Mouse (Mus musculus): ENCODE measurements around the gene Gm38655. TPM values are rescaled to one million over a fixed set of nuclear protein-coding genes. Genes with fewer than 3 reads are reported as not detected.

Gene Gm38655
- polyA plus RNA-seq, 1 experiment from 2014 or later, result not detected

DNA sequence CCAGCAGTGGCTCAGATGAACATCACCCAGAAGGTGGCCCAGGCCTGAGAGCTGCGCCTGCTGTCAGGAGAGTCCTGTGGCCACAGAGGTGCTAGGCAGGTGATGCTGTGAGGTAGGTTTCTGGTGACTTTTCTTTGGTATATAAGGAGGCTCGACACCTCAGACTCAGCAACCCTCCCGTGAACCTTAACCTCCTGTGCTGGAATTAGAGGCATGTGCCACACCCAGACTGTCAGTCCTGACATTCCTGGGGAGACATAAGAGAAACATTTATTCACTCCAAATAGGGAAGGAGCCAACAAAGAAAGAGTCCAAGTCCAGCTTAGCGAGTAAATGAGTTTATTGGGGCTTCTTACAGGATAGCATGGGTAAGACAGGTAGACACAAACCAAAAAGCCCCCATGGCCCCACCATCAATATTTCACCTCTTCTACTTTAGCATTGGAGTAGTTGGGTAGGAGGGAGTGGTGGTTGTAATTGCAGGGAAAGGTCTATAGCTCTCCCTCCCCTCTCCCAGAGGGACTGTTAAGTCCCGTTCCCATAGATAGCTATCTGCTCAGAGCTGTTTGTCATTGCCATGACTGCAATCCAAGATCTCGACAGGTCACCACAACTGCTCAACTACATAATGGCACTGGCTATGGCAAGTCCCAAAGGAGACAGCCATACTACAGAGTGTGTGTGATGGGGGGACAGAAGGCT is 9.2 kb downstream of the Gm38655 start:
- H3K27ac ChIP-seq, result no peak overlapping the region
- H3K27me3 ChIP-seq, result no peaks in the 10 kb centered on the region
- peaks cover 7% of the 10 kb centered on the region for H3K36me3 ChIP-seq
- no peak overlapping the region for H3K4me2 ChIP-seq
- no peak for ATAC-seq (ENCODE audit: insufficient number of reproducible peaks, insufficient read depth, low FRiP score, low TSS enrichment, low read depth)
- 42% methylated on average over 6 of the region's 6 CpGs for WGBS
- H3K4me3 ChIP-seq (replicated peaks), result no peak overlapping the region
- no peak overlapping the region for H3K9ac ChIP-seq (replicated peaks)
- H3K4me1 ChIP-seq (replicated peaks), result no peaks in the 10 kb centered on the region
- H3K9me3 ChIP-seq, result no peaks in the 10 kb centered on the region

DNA sequence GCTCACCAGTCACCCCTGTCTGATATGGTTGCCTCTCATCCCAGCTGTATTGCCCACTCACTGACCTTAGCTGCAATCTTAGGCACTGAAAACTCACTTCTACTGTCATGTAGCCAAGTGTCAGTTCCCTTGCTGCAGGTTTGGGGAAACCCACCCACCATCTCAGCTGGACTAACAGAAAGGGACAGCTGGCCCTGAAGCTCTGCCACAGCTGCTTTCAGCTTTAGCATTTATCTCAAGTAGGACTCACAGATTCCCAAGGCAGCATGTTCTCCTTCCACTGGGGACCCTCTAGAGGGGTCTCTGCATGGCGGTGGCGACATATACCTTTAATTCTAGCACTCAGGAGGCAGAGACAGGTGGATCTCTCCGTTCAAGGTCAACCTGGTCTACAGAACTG is 10.5 kb downstream of the Gm38655 start:
- H3K4me1 ChIP-seq (replicated peaks), result no peaks in the 10 kb centered on the region
- H3K9ac ChIP-seq (replicated peaks), result no peak overlapping the region
- no peak overlapping the region for H3K4me3 ChIP-seq (replicated peaks)
- no peak for ATAC-seq (ENCODE audit: insufficient number of reproducible peaks, insufficient read depth, low FRiP score, low TSS enrichment, low read depth)
- peaks cover 21% of the 10 kb centered on the region for H3K36me3 ChIP-seq
- H3K4me2 ChIP-seq, result no peak overlapping the region
- WGBS, result 78% methylated on average over 3 of the region's 3 CpGs
- no peaks in the 10 kb centered on the region for H3K27me3 ChIP-seq
- no peaks in the 10 kb centered on the region for H3K9me3 ChIP-seq
- no peak overlapping the region for H3K27ac ChIP-seq

DNA sequence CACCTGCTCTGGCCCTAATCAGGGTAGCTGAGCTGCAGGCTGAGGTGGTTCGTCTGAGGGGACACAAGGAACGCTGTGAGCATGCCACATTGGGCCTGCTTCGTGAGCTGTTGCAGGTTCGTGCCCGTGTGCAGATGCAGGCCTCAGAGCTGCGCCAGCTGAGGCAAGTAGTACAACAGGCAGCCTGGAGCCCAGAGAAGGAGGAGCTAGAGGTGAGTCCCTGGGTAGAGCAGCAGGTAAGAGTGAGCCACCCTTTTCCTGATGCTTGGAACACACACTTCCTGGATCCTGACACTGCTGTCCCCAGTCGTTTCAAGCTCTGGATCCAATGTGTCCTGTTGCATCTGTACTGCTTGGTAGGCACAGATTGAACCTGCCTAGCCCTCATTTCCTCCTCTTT is 11.9 kb downstream of the Gm38655 start:
- Histone ChIP-seq H3K27ac (no peak overlapping the region), H3K4me3 (replicated peaks) (no peak overlapping the region), H3K4me1 (replicated peaks) (no peaks in the 10 kb centered on the region), H3K4me2 (no peak overlapping the region), H3K36me3 (peaks cover 30% of the 10 kb centered on the region), H3K9me3 (no peaks in the 10 kb centered on the region), H3K27me3 (no peaks in the 10 kb centered on the region), H3K9ac (replicated peaks) (0 out of 2 replicates have a peak overlapping the region, but pooled peaks have one; percentile 8)
- ATAC-seq (ENCODE audit: insufficient number of reproducible peaks, insufficient read depth, low FRiP score, low TSS enrichment, low read depth), result no peak
- 72% methylated on average over 7 of the region's 7 CpGs for WGBS

DNA sequence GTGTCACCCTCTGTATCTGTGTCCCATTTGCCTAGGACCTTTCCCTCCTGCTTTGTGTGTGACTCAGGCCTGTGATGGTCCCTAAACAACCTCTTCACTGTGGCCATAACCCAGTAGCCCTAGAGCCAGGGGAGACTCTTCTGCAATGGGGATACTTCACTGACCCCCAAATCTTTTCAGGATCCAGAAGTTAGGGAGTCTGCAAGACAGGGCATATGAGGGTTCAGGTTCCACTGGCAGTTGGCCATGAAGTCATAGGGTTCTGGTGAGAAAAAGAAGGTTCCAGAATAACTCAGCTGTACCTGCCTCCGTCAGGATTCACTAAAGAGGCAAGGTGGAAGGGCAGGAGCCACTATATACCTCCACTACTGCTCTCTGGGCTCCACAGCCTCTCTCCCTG is 13.1 kb downstream of the Gm38655 start, which contains the start of gene Ccdc154:
Ccdc154 (plus strand) TSS at position 301 of the 400 bp plus-strand sequence.
- WGBS, result 88% methylated on average over 1 of the region's 1 CpGs
- Histone ChIP-seq H3K9me3 (no peaks in the 10 kb centered on the region), H3K4me1 (replicated peaks) (no peaks in the 10 kb centered on the region), H3K9ac (replicated peaks) (peak within 1 kb of the TSS; percentile 23; the same call in 1 of the 2 replicates), H3K27me3 (no peaks in the 10 kb centered on the region), H3K4me2 (no peak within 1 kb of the TSS), H3K36me3 (peaks cover 40% of the 10 kb centered on the region), H3K27ac (no peak within 1 kb of the TSS), H3K4me3 (replicated peaks) (no peak within 1 kb of the TSS)
- no peak for ATAC-seq (ENCODE audit: insufficient number of reproducible peaks, insufficient read depth, low FRiP score, low TSS enrichment, low read depth)

DNA sequence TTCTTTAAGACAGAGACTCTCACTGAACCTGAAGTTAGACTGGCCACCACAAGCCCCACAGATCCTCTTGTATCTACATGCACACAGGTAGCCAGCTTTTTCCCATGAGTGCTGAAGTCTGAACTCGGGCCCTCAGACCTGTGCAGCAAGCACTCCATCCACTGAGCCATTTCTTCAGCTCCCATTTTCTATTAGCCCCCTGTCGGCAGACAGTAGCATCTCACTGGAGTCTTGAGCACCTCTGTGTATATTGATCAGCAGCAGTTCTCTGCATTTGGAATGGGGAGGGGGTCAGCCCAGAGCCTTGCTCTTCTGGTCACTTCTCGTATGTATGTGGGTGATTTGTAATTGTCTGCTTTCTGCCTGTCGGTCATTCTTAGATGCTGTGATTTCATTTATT is 35.3 kb downstream of the Gm38655 start:
- 72% methylated on average over 4 of the region's 4 CpGs for WGBS
- no peak for ATAC-seq (ENCODE audit: insufficient number of reproducible peaks, insufficient read depth, low FRiP score, low TSS enrichment, low read depth)
- H3K36me3 ChIP-seq, result peaks cover 26% of the 10 kb centered on the region
- no peaks in the 10 kb centered on the region for H3K27me3 ChIP-seq
- H3K4me2 ChIP-seq, result no peak overlapping the region
- no peaks in the 10 kb centered on the region for H3K4me1 ChIP-seq (replicated peaks)
- no peak overlapping the region for H3K9ac ChIP-seq (replicated peaks)
- H3K9me3 ChIP-seq, result no peaks in the 10 kb centered on the region
- no peak overlapping the region for H3K4me3 ChIP-seq (replicated peaks)
- H3K27ac ChIP-seq, result no peak overlapping the region

DNA sequence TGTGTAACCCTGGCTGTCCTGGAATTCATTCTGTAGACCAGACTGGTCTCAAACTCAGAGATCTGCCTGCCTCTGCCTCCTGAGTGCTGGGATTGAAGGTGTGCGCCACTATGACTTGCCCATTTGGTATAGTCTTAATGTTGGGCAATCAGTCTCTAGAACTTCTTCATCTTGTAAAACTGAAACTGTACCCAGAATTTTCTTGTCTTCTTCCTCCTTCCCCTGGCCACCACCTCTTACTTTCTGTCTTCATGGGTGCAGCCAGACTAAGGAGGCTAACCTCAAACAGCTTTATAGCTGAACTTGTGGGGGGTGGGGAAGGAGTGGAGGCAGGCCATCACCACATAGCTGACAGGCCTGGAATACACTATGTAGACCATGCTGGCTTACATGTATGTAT is 36.5 kb downstream of the Gm38655 start:
- Histone ChIP-seq H3K4me2 (no peak overlapping the region), H3K27me3 (no peaks in the 10 kb centered on the region), H3K4me1 (replicated peaks) (peaks cover 10% of the 10 kb centered on the region), H3K4me3 (replicated peaks) (no peak overlapping the region), H3K36me3 (peaks cover 14% of the 10 kb centered on the region), H3K9me3 (no peaks in the 10 kb centered on the region), H3K9ac (replicated peaks) (no peak overlapping the region), H3K27ac (no peak overlapping the region)
- no peak for ATAC-seq (ENCODE audit: insufficient number of reproducible peaks, insufficient read depth, low FRiP score, low TSS enrichment, low read depth)
- 92% methylated on average over 1 of the region's 1 CpGs for WGBS

DNA sequence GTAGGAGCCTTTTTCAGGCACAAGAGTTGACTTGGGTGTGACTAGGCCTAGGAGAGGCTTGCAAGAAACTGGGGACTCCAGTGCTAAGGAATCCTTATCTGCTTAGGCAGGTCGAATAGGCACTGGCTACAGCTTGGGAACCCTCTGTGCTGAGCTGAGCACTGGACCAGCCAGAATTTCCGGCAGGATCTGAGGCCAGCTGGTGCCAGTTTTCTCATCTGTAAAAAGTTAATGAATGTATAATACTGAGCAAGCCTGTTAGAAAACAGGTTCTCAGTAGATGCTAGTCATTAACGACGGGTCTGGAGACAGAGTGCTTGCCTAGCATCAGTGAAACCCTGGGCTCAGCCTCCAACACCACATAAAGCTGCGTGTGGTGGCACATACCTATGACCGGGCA is 39.6 kb downstream of the Gm38655 start:
- Histone ChIP-seq H3K4me1 (replicated peaks) (peaks cover 10% of the 10 kb centered on the region), H3K27ac (no peak overlapping the region), H3K4me2 (no peak overlapping the region), H3K27me3 (no peaks in the 10 kb centered on the region), H3K4me3 (replicated peaks) (no peak overlapping the region), H3K36me3 (peaks cover 9% of the 10 kb centered on the region), H3K9ac (replicated peaks) (no peak overlapping the region), H3K9me3 (no peaks in the 10 kb centered on the region)
- no peak for ATAC-seq (ENCODE audit: insufficient number of reproducible peaks, insufficient read depth, low FRiP score, low TSS enrichment, low read depth)
- WGBS, result 84% methylated on average over 6 of the region's 6 CpGs

DNA sequence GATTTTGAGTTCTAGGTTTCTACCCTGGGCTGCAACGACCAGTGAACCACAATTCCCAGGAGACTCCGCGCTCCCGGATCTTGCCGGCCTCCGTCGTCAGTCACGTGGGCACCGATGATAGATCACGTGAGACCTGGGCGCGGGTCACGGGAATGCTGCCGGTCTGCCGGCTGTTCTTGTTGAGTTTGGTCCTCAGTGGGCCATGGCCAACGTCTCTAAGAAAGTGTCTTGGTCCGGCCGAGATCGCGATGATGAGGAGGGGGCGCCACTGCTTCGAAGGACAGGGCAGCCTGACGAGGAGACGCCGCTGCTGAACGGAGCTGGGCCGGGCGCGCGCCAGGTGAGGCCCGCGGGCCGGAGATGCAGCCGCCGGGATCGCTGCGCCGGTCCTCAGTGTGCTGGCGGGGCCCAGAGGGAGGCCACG is 42.0 kb downstream of the Gm38655 start, which contains the start of gene Clcn7:
Clcn7 (plus strand) TSS at position 117 of the 424 bp plus-strand sequence.
- Histone ChIP-seq H3K4me3 (replicated peaks) (peak within 1 kb of the TSS; percentile 92), H3K27me3 (no peaks in the 10 kb centered on the region), H3K36me3 (peaks cover 9% of the 10 kb centered on the region), H3K4me1 (replicated peaks) (peaks cover 10% of the 10 kb centered on the region), H3K4me2 (peak within 1 kb of the TSS; percentile 72), H3K27ac (no peak within 1 kb of the TSS), H3K9ac (replicated peaks) (peak within 1 kb of the TSS; percentile 85), H3K9me3 (no peaks in the 10 kb centered on the region)
- under 1% methylated on average over 40 of the region's 40 CpGs for WGBS
- ATAC-seq (ENCODE audit: insufficient number of reproducible peaks, insufficient read depth, low FRiP score, low TSS enrichment, low read depth), result peak; percentile 88

DNA sequence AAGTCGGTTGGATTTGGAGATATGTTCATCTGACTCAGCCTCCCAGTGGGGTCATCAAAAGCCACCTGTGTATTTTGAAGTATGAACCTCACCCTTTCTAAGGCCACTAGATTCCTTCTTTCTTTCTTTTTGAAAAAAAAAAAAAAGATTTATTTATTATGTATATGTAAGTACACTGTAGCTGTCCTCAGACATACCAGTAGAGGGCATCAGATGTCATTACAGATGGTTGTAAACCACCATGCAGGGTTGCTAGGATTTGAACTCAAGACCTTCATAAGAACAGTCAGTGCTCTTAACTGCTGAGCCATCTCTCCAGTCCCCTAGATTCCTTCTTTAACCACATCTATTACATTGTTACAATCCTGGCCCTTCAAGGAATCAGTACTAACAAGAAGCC is 45.2 kb downstream of the Gm38655 start:
- no peak overlapping the region for H3K4me2 ChIP-seq
- no peak for ATAC-seq (ENCODE audit: insufficient number of reproducible peaks, insufficient read depth, low FRiP score, low TSS enrichment, low read depth)
- H3K4me3 ChIP-seq (replicated peaks), result no peak overlapping the region
- H3K27ac ChIP-seq, result no peak overlapping the region
- no peaks in the 10 kb centered on the region for H3K36me3 ChIP-seq
- no peak overlapping the region for H3K9ac ChIP-seq (replicated peaks)
- WGBS, result 92% methylated on average over 1 of the region's 1 CpGs
- no peaks in the 10 kb centered on the region for H3K27me3 ChIP-seq
- H3K9me3 ChIP-seq, result no peaks in the 10 kb centered on the region
- peaks cover 10% of the 10 kb centered on the region for H3K4me1 ChIP-seq (replicated peaks)

DNA sequence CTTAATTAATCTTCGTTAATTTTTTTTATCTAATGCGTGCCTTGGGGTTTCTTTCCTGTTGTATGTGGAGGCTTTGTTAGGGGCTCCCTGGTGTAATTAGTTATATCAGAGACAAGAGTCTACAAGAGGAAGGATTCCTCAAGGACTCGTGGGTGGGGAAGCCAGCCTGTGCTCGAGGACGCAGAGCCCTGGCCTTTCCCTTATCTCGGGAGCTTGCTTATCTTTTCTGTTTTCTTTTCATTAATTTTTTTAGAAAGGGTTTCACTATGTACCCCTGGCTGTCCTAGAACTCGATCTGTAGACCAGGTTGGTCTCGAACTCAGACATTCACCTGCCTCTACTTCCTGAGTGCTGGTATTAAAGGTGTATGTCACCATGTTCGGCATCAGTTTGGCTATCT is 47.6 kb downstream of the Gm38655 start:
- no peak overlapping the region for H3K4me2 ChIP-seq
- H3K4me3 ChIP-seq (replicated peaks), result no peak overlapping the region
- no peaks in the 10 kb centered on the region for H3K36me3 ChIP-seq
- H3K9ac ChIP-seq (replicated peaks), result no peak overlapping the region
- no peaks in the 10 kb centered on the region for H3K27me3 ChIP-seq
- no peaks in the 10 kb centered on the region for H3K9me3 ChIP-seq
- no peak for ATAC-seq (ENCODE audit: insufficient number of reproducible peaks, insufficient read depth, low FRiP score, low TSS enrichment, low read depth)
- H3K27ac ChIP-seq, result no peak overlapping the region
- 76% methylated on average over 9 of the region's 9 CpGs for WGBS
- no peaks in the 10 kb centered on the region for H3K4me1 ChIP-seq (replicated peaks)

DNA sequence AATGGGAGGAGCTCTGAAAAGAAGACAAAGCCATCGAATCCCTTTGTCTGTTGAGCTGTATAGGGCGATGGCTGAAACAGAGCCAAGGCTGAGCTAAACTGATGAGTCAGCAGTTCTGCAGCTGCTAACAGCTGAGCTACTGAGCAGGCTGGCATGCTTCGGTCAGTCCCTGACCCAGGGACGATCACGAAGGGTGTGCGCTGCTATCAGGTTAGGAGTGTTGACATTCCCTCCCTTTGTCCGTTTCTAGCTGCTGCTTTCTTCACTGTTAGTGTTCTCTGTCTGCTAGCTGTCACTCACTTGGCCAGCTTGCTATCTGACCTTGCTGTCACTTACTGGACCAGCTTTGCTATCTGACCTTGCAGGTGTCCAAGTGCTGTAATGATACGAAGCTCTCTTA is 48.2 kb downstream of the Gm38655 start:
- Histone ChIP-seq H3K27ac (no peak overlapping the region), H3K4me3 (replicated peaks) (no peak overlapping the region), H3K4me1 (replicated peaks) (no peaks in the 10 kb centered on the region), H3K4me2 (no peak overlapping the region), H3K27me3 (no peaks in the 10 kb centered on the region), H3K36me3 (no peaks in the 10 kb centered on the region), H3K9ac (replicated peaks) (no peak overlapping the region), H3K9me3 (no peaks in the 10 kb centered on the region)
- 74% methylated on average over 8 of the region's 8 CpGs for WGBS
- ATAC-seq (ENCODE audit: insufficient number of reproducible peaks, insufficient read depth, low FRiP score, low TSS enrichment, low read depth), result no peak
